Mouse (Mus musculus) left cerebral cortex, postnatal 4 days (tissue): ENCODE data around the gene Sorcs2. TPM values are rescaled to one million over a fixed set of nuclear protein-coding genes. Genes with fewer than 3 reads are reported as not detected.

Experiments used
- DNase-seq: peaks from one replicate; pipeline ENCODE4 v3.0.0-alpha.2; 2022
- intact Hi-C: fragments of 180-260 bp; cut with DNase I; formaldehyde crosslinking; loops from one replicate; pipeline ENCODE4 v1.15.1; 2025
- total RNA-seq, 2 experiments: library from RNA; stranded (reverse); gene quantifications; 2 replicates each; pipeline ENCODE4 v1.2.3; 2021

The Sorcs2 gene
- total RNA-seq, 2 experiments from 2014 or later = 33.9 to 35.4 TPM

DNA sequence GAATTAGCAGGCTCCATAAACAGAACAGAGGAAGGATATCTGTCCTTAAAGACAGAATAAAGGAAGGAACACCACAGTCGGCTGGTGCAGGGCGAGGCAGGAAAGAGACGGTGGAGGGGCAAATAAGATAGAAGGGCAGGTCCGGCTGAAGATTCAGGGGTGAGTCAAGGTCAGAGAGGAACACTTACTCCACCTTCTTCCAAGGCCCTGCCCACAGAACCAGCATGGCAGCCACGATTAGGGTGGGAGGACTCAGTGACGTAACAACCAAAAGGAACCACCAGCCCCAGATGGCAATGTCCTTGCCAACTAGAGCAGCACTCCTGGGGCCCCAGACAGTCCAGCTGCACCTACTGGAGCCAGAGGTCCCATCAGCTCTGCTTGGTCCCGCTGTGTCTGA lies 36.2 kb downstream of the Sorcs2 start:
- intact Hi-C loops = no loop called here
- DNase-seq = no peak

- intact Hi-C loops = no loop called here
Measured at GRCm38 (mm10) chr5:36360343-36360742, 37.6 kb downstream of the Sorcs2 start.

DNA sequence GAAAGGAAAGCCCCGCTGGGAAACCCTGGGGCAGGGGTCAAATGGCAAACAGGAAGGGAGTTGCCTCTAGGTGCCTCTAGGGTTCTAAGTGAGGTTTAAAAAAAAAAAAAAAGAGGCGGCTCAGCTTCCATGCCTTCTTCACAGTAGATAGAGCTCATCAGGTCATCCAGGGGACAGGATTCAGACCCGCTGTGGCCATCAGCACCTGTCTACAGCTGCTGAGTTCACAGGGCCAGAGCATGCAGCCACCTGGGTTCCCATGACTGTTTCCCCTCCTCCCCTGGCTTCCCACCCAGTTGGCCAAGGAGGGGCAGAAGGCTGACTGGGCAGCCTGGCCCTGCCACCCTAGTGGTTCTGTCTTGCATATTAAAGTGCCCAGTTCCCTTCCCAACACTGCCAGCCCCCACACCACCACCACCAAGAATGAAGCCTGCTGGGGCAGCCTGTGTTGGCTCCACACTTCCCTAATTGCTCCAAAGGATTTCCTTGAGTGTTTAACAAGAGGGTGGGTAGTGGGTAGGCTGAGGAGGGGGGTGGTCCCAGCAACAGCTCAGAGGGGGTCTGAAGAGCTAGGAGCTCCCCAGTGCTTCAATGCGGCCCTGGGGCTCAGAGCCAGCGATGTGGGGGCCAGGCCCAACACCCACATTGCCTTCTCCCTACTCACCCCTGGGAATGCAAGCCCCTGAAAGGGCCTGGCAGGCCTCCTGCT lies 38.2 kb downstream of the Sorcs2 start:
- intact Hi-C loops = no loop called here
- peak; percentile 37 for DNase-seq

More at GRCm38 (mm10) chr5:36360343-36360742, 37.6 kb downstream of the Sorcs2 start:
- no peak for DNase-seq

DNA sequence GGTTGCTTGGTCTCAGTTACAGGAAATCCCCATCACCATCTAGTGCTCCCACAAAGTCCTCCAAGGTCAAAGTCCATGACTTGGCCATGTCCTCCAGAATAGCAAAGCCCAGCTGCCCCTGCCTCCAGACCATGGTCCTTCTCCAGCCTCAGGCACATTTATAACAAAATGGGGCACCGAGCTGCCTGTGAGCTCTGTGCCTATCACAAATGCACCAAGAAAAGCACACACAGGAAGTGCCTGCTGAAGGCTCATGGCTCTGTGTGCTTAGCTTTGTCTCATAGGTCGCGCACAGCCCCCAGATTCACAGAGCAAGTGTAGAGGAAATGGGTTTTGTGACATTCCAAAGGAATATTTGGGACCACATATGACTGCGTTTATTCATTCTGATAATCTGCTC lies 39.8 kb downstream of the Sorcs2 start:
- no peak for DNase-seq
- intact Hi-C loops = no loop called here

DNA sequence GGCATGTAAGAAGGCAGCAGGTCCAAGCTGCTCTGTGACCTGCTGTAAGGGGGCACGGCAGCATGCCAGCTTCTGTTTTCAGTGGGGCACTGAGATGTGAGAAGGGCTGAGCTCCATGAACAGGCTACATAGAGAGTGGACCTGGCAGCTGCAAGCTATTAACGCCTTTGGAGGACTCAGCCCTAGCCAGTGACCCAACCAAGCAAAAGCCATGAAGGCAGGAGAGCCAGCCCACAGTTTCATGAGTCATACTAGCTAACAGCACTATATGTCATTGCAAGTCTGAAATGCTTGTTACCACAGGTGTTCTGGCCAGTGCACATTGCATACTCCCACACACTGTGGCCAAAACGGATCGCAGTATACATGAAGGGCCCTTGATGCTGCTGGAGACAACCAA lies 41.3 kb downstream of the Sorcs2 start:
- intact Hi-C loops = no loop called here
- DNase-seq = no peak

- no peak for DNase-seq
- intact Hi-C loops = no loop called here
Measured at GRCm38 (mm10) chr5:36355683-36356082, 42.3 kb downstream of the Sorcs2 start.

GRCm38 (mm10) chr5:36353679-36354078 lies 44.3 kb downstream of the Sorcs2 start:
- no peak for DNase-seq
- intact Hi-C loops = no loop called here

DNA sequence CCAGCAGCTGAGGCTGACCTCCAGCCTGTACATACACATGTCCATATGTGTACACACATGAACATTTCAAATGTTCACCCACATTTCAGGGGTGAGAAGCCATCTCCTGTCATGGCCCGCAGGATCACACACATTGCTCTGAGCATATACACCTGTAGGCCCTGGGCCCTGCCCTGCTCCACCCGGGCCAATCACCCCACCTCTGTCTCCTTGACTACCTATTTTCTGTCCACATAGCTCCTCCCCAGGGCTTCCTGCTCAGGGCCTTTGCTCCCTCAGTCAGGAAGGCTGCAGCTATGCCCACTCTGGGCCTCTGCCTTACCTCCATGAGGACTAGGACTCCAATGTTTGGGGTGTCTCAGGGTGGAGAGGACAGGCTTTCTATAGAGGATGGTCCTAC lies 44.7 kb downstream of the Sorcs2 start:
- no peak for DNase-seq
- intact Hi-C loops = no loop called here

- intact Hi-C loops = no loop called here
- DNase-seq = no peak
Measured at GRCm38 (mm10) chr5:36346698-36347097, 51.2 kb downstream of the Sorcs2 start.

- DNase-seq = no peak
Measured at GRCm38 (mm10) chr5:36339283-36339682, 58.7 kb downstream of the Sorcs2 start.

GRCm38 (mm10) chr5:36336252-36336651 lies 61.7 kb downstream of the Sorcs2 start:
- peak; percentile 55 for DNase-seq
- intact Hi-C loops = no loop called here

More at GRCm38 (mm10) chr5:36339283-36339682, 58.7 kb downstream of the Sorcs2 start:
- intact Hi-C loops = no loop called here

GRCm38 (mm10) chr5:36335661-36336060 lies 62.3 kb downstream of the Sorcs2 start:
- intact Hi-C loops = no loop called here
- DNase-seq = no peak

DNA sequence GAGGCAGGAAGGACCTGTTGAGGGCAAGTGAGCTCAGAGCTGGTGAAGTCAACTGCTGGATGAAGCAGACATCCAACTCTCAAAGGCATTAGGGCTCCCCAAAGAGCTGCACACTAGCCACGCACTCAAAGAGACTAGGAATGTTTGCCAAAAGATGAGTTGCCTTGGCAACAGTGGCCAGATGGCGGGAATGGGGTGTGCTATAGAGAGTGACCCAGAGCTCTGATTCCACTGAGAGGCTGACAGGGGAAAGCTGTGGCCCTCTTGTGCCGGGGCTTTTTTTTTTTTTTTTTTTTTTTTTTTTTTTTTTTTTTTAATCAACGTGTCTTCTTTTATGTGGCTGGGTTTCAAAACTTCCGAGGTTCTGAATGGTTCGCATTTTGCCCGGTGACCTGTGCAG lies 63.7 kb downstream of the Sorcs2 start:
- no peak for DNase-seq
- intact Hi-C loops = no loop called here

DNA sequence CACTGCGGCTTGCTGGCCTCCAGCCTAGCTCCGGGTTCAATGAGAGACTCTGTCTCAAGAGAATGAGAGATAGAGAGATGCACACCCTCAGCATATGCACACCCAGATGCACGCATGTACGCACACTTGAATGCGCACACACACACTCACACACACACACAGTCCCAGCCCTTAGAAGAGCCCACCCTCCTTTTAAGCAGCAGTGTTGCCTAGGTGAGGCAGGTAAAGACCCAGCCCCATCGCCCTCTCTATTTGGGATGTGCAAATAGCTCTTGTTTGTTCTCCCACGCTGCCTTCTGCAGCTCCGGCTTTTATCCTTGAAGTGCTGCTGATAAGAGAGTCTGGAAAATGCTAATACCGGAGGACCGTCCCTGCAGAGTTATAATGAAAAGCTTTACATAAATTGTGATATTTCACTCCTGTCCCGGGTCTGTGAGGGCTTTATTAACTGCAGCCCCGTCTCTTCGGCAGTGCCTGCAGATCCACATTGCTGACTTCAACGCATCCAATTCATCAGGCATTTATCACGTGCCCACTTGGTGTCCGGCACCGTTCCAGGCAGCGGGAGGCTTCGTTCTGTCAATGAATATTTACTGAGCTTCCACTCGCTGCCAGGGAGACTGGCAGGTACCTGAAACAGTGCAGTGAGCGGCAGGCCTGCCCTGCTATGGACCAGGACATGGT lies 67.3 kb downstream of the Sorcs2 start:
- DNase-seq = peak; percentile 79
- intact Hi-C loops = no loop called here

DNA sequence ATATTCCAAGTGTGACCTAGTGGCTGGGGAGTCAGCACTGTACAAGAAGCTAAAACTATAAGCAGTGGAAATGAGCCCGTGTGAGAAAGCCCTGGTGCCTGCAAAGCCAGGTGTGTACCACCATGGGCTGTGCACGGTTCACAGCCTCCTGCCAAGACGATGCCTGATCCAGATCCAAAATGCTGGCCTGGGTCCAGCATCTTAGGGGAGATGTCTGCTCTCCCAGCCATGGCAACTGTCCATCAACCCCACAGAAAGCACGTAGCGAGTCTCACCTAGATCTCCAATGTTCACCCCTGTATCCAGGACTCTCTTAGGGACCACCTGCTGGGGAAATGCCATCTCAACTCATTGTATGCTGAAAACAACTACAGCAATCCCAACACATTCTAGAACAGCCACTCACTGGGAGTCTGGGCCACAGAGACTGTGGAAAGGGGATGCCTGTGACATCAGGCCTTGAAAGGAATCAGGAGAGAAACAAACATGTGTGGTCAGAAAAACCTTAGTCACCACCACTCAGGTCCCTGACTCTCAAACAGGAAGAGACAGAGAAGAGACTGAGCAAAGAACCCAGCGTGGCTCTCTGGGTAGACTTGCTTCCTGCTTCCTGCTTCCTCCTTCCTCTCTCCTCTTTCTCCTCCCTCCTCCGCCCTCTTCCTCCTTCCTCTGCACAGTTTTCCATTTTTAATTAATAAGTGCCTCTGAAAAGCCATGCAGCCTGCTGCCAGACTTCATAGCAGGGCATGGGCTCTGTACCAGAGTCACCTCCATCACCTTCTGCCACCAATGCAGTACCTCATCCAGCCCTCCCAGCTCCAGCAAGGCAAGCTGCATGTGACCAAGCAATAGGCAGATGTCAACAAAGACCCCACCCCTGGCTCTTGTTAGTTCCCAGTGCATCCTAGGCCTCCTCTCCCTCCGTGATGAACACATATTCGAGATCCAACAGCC lies 71.6 kb downstream of the Sorcs2 start:
- intact Hi-C loops = no loop called here
- peak; percentile 61 for DNase-seq

- intact Hi-C loops = loop anchor here (5.0 kb wide), 1 partner anchor 73 kb away; the partner anchor contains the start of gene Sorcs2
- DNase-seq = peak; percentile 84
Measured at GRCm38 (mm10) chr5:36324140-36324572, 73.8 kb downstream of the Sorcs2 start.

DNA sequence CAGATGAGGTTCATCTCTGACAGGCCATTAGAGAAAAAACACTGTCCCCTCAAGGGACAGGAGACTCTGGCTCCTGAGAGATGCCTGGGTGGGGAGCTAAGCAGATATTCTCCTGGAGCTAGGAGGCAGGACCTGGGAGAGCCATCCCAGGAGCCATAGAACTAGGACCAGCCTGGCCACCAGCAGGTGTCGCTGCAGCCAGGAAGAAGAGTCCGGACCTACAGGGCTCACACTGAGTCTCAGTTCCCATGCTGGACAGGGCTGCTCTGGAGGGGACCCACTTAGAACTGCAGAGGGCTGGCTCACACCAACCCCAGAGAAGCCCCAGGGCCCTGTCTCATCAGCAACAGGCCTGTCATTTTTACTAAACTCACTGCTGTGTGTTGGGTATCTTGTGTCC lies 74.4 kb downstream of the Sorcs2 start:
- intact Hi-C loops = loop anchor here (5.0 kb wide), 1 partner anchor 74 kb away; the partner anchor contains the start of gene Sorcs2
- DNase-seq = peak; percentile 84

DNA sequence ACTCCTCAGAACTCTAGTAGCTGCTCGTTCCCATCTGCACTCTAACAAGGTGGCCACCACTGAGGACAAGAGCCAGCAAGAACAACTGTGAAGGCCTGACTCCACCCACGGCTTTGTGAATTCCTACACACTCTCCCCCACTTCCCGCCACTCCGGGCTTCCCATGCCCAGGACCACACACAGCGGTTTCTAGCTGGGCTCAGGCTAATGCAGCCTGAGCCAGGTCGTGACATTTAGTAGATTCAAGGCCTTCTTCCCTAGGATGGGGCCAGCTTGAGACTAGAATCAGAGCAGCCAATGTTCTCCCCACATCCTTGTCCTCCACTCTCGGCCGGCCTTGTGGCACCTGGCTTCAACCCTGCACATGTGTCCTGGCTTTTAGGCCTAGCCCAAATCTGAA lies 76.4 kb downstream of the Sorcs2 start:
- no peak for DNase-seq
- intact Hi-C loops = loop anchor here (5.0 kb wide), 1 partner anchor 76 kb away; the partner anchor contains the start of gene Sorcs2

DNA sequence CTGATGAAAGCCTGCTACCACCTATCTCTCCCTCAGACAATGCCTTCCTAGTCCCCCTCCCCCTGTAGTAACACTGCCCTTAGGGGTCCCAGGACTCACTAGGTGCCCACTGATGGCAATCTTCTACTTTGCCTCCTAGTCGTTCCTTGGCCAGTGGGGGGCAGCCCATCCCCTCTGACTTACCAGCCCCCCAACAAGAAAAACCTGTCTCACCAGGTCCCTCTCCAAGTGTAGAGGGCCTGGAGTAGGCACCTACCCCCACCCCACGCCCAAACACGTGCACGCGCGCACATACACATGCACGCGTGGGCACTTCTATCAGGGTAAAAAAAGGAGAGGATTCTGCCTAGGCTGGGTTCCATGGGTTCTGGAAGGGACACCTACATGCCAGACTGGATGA lies 77.3 kb downstream of the Sorcs2 start:
- no peak for DNase-seq
- intact Hi-C loops = loop anchor here (5.0 kb wide), 1 partner anchor 77 kb away; the partner anchor contains the start of gene Sorcs2

GRCm38 (mm10) chr5:36317641-36318368 lies 80.1 kb downstream of the Sorcs2 start:
- no peak for DNase-seq
- intact Hi-C loops = no loop called here
